Mouse (Mus musculus) kidney, embryonic 16.5 days (tissue): ENCODE data around the gene Klf4. TPM values are rescaled to one million over a fixed set of nuclear protein-coding genes. Genes with fewer than 3 reads are reported as not detected.

Experiments used
- ATAC-seq: fragments of 200-750 bp; cut with Nextera tagmentation; 2 replicates; pipeline ENCODE4 v1.8.0; 2017; ENCODE audit warnings: moderate TSS enrichment; ENCODE audit not compliant: low FRiP score, low TSS enrichment
- H3K27ac ChIP-seq: fragments of 300-500 bp; sonication (generic); 2 replicates; pipeline ENCODE4 v1.5.1; 2014; ENCODE audit warnings: low read length
- H3K27me3 ChIP-seq: fragments of 300-500 bp; sonication (generic); 2 replicates; pipeline ENCODE4 v1.6.1; 2014; ENCODE audit warnings: low read length, control low read depth, mixed read lengths; ENCODE audit not compliant: insufficient read depth
- H3K36me3 ChIP-seq: fragments of 300-500 bp; sonication (generic); 2 replicates; pipeline ENCODE4 v1.6.1; 2014; ENCODE audit warnings: low read length, control low read depth, mixed read lengths; ENCODE audit not compliant: insufficient read depth
- H3K4me1 ChIP-seq: fragments of 300-500 bp; sonication (generic); 2 replicates; pipeline ENCODE4 v1.6.1; 2014; ENCODE audit warnings: low read length, control low read depth, mixed read lengths; ENCODE audit not compliant: insufficient read depth
- H3K4me2 ChIP-seq: fragments of 300-500 bp; sonication (generic); replicated peaks from 2 replicates; pipeline ENCODE4 v1.6.1; 2014; ENCODE audit warnings: low read depth, low read length
- H3K4me3 ChIP-seq: fragments of 300-500 bp; sonication (generic); 2 replicates; pipeline ENCODE4 v1.5.1; 2014; ENCODE audit warnings: mild to moderate bottlenecking, low read length
- H3K9ac ChIP-seq: fragments of 300-500 bp; sonication (generic); replicated peaks from 2 replicates; pipeline ENCODE4 v1.6.1; 2014; ENCODE audit warnings: low read length
- H3K9me3 ChIP-seq: fragments of 300-500 bp; sonication (generic); 2 replicates; pipeline ENCODE4 v1.6.1; 2016; ENCODE audit warnings: low read length, control low read depth
- WGBS: fragments of 180-500 bp; shearing (Covaris S2); extraction: QIAGEN DNeasy Blood & Tissue Kit; methylation state at CpG from one replicate; pipeline ENCODE4 v1.1.7; 2014; 5-methylcytosine and 5-hydroxymethylcytosine counted together
- polyA plus RNA-seq: library from polyadenylated mRNA; unstranded; fragments of >200 nt; fragmentation: Nextera tagmentation; extraction: Ambion mirVana; gene quantifications from 2 replicates; pipeline ENCODE4 v1.2.1, GENCODE M21; 2015

Gene Klf4
- polyA plus RNA-seq, 1 experiment from 2014 or later, result 3.8 TPM

DNA sequence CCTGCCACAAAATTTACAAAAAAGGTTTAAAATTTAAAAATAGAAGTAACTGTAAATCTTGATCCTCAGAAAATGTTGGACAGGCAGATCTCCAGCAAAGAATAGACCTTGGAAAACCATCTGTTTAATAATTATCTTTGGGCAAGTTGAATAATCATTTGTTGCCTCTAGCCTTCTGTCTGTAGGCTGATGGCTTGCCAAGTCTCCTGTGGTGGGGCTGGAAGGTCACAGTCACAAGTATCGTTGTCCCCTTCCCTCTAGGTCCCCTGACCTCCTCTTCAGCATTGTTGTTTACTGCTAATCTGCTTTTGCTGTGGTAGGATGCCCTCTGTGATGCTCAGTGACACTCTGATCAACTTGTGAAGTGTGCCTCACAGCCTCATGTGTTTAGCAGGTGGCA is 33.6 kb downstream of the Klf4 start:
- Histone ChIP-seq H3K27me3 (no peaks in the 10 kb centered on the region), H3K4me1 (no peaks in the 10 kb centered on the region), H3K9ac (no peak overlapping the region), H3K4me3 (no peak overlapping the region), H3K4me2 (no peak overlapping the region), H3K36me3 (no peaks in the 10 kb centered on the region), H3K27ac (no peak overlapping the region), H3K9me3 (no peaks in the 10 kb centered on the region)
- no peak for ATAC-seq
- 72% methylated on average over 1 of the region's 1 CpGs for WGBS

DNA sequence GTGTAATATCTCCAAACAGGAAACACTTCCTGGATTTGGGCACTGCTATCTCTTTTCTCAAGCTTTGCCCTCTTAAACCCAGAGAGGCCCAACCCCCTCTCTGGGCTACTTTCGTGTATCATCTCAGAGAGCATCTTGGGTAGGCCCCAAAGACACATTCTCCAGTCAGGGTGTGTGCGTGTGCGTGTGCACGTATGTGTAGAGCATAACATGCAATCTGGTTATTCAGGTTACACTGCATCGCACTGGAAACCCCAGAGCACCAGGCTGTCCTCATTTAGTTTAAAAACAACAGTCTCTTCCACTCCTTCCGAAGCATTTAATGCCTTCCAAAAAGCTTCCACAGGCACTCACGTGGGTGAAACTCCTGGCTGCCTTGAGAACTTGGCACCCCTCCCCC is 35.9 kb downstream of the Klf4 start:
- 81% methylated on average over 7 of the region's 7 CpGs for WGBS
- H3K4me3 ChIP-seq, result no peak overlapping the region
- H3K27me3 ChIP-seq, result no peaks in the 10 kb centered on the region
- no peak overlapping the region for H3K4me2 ChIP-seq
- ATAC-seq, result no peak
- H3K27ac ChIP-seq, result no peak overlapping the region
- no peak overlapping the region for H3K9ac ChIP-seq
- H3K9me3 ChIP-seq, result no peaks in the 10 kb centered on the region
- no peaks in the 10 kb centered on the region for H3K4me1 ChIP-seq
- no peaks in the 10 kb centered on the region for H3K36me3 ChIP-seq

GRCm38 (mm10) chr4:55493261-55493660 is 39.0 kb downstream of the Klf4 start:
- H3K4me1 ChIP-seq, result no peaks in the 10 kb centered on the region
- no peak for ATAC-seq
- no peak overlapping the region for H3K9ac ChIP-seq
- WGBS, result 74% methylated on average over 3 of the region's 3 CpGs
- H3K9me3 ChIP-seq, result no peaks in the 10 kb centered on the region
- no peak overlapping the region for H3K27ac ChIP-seq
- H3K27me3 ChIP-seq, result no peaks in the 10 kb centered on the region
- no peaks in the 10 kb centered on the region for H3K36me3 ChIP-seq
- no peak overlapping the region for H3K4me3 ChIP-seq
- no peak overlapping the region for H3K4me2 ChIP-seq

GRCm38 (mm10) chr4:55489328-55489727 is 42.9 kb downstream of the Klf4 start:
- H3K9ac ChIP-seq, result no peak overlapping the region
- WGBS, result 67% methylated on average over 3 of the region's 3 CpGs
- H3K4me2 ChIP-seq, result no peak overlapping the region
- H3K27me3 ChIP-seq, result no peaks in the 10 kb centered on the region
- H3K27ac ChIP-seq, result no peak overlapping the region
- H3K4me1 ChIP-seq, result no peaks in the 10 kb centered on the region
- H3K9me3 ChIP-seq, result no peaks in the 10 kb centered on the region
- no peak overlapping the region for H3K4me3 ChIP-seq
- no peaks in the 10 kb centered on the region for H3K36me3 ChIP-seq
- ATAC-seq, result no peak

GRCm38 (mm10) chr4:55488604-55489003 is 43.7 kb downstream of the Klf4 start:
- H3K4me3 ChIP-seq, result no peak overlapping the region
- H3K9me3 ChIP-seq, result no peaks in the 10 kb centered on the region
- no peak for ATAC-seq
- no peak overlapping the region for H3K4me2 ChIP-seq
- no peak overlapping the region for H3K27ac ChIP-seq
- no peak overlapping the region for H3K9ac ChIP-seq
- no peaks in the 10 kb centered on the region for H3K36me3 ChIP-seq
- no peaks in the 10 kb centered on the region for H3K4me1 ChIP-seq
- WGBS, result 77% methylated on average over 6 of the region's 6 CpGs
- no peaks in the 10 kb centered on the region for H3K27me3 ChIP-seq

DNA sequence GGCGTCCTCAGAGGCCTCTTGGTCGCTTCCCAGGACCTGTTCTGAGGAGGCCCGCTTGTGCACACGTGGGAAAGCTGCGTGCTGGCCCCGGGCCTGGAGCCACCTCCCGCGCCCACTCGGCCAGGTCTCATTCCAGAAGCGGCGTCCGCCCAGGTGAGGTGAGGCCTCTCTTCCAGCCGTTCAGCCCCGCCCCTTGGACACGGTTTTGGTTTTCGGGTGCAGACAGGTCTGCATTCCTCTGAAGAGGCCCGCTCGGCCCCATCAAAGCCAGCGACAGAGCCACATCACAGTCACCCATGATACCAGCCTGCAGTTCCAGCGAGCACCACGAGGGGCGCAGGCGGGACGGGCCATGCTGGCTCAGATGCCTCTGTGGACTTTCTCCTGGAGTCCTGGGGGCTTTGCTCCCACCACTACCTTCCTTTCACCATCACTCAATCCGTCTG is 51.9 kb downstream of the Klf4 start:
- H3K27ac ChIP-seq, result no peak overlapping the region
- H3K36me3 ChIP-seq, result no peaks in the 10 kb centered on the region
- WGBS, result 15% methylated on average over 25 of the region's 25 CpGs
- H3K4me3 ChIP-seq, result peak overlapping the region; percentile 32; the same call in 1 of the 2 replicates
- peak; percentile 74 for ATAC-seq
- no peaks in the 10 kb centered on the region for H3K27me3 ChIP-seq
- H3K9me3 ChIP-seq, result no peaks in the 10 kb centered on the region
- H3K9ac ChIP-seq, result peak overlapping the region; percentile 47; the same call in 1 of the 2 replicates
- H3K4me1 ChIP-seq, result 0 out of 2 replicates have a peak, but pooled peaks cover 6% of the 10 kb centered on the region
- peak overlapping the region; percentile 57 for H3K4me2 ChIP-seq

- Histone ChIP-seq H3K27me3 (no peaks in the 10 kb centered on the region), H3K9ac (no peak overlapping the region), H3K4me3 (no peak overlapping the region), H3K27ac (no peak overlapping the region), H3K9me3 (no peaks in the 10 kb centered on the region), H3K4me1 (0 out of 2 replicates have a peak, but pooled peaks cover 6% of the 10 kb centered on the region), H3K36me3 (no peaks in the 10 kb centered on the region), H3K4me2 (no peak overlapping the region)
- 52% methylated on average over 5 of the region's 5 CpGs for WGBS
- no peak for ATAC-seq
These were observed 53.9 kb downstream of the Klf4 start for GRCm38 (mm10) chr4:55478333-55478732.

DNA sequence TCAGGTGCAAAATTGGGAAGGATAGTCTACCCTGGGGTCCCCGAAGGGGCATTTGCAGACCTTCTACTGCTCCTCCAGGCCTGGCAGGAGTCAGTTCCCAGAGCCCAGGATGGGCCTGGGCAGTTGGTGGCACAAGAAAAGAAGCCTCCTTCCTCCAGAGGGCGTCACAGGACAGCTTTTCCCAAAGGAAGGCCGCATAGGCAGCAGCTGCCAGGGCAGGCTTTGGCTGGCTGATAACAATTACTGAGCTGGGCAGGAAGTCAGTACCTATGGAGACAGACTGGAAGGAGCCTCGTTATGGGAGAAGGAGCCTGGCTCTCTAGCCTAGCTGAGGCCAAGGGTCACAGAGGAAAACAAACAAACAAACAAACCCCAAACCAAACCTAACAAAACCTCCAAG is 54.3 kb downstream of the Klf4 start:
- Histone ChIP-seq H3K27ac (no peak overlapping the region), H3K4me2 (no peak overlapping the region), H3K9ac (no peak overlapping the region), H3K36me3 (no peaks in the 10 kb centered on the region), H3K27me3 (no peaks in the 10 kb centered on the region), H3K9me3 (no peaks in the 10 kb centered on the region), H3K4me1 (0 out of 2 replicates have a peak, but pooled peaks cover 6% of the 10 kb centered on the region), H3K4me3 (no peak overlapping the region)
- no peak for ATAC-seq
- WGBS, result 31% methylated on average over 4 of the region's 4 CpGs

GRCm38 (mm10) chr4:55477210-55477759 is 55.0 kb downstream of the Klf4 start:
- Histone ChIP-seq H3K27me3 (no peaks in the 10 kb centered on the region), H3K36me3 (no peaks in the 10 kb centered on the region), H3K9ac (no peak overlapping the region), H3K4me1 (0 out of 2 replicates have a peak, but pooled peaks cover 6% of the 10 kb centered on the region), H3K9me3 (no peaks in the 10 kb centered on the region), H3K27ac (no peak overlapping the region), H3K4me3 (no peak overlapping the region), H3K4me2 (no peak overlapping the region)
- ATAC-seq, result no peak
- 76% methylated on average over 7 of the region's 7 CpGs for WGBS
